Mouse (Mus musculus): ENCODE data around the gene Tgfa. TPM values are rescaled to one million over a fixed set of nuclear protein-coding genes. Genes with fewer than 3 reads are reported as not detected.

The Tgfa gene
- total RNA-seq (2021) = 1 to 10 TPM; 1.2 to 1.7 TPM
- long read RNA-seq, experiment 1 = 0 reads
- long read RNA-seq, experiment 2 = 0 reads

DNA sequence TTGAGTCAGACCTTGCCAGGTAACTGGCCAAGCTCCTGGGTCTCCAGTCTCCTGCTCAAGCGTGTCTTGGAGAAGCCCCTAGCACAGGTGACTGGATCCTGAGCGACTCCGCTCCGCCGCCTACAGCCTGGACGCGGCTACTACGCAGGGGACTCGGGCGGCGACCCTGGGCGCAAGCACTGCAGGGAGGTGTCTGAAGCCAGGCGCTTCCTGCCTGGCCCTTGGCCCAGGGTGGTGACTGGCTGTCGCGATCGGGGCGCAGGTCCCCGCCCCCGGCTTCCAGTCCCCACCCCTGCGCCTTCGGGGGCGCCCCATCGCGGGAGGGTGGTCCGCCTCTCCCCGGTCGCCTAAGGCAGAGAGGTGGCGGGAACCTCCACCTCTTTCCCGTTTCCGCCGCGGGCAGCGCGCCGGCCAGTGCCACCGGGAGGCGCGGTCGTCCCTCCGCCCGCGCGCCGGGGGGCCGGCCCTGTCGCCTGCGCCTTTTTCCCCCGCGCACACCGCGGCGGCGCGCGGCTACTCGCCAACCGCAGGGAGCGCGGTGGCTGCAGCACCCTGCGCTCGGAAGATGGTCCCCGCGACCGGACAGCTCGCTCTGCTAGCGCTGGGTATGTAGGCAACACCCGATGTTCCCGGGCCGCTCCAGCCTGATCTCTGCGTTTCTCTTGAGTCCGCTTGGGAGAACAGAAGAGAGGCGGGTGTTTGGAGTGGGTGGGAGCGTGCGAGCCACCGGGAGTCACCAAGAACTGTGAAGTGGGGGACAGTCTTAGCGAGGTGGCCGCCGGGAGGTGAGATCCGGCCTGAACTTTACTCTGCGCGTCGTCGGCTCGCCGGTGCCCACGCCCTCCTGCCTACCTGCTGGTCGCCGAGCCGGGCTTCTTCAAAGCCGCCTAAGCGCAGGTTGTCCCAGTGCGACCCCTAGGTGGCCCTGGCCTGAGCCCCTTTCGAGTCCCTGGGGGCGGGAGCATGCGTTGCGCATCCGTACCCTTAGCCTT, at the start of gene Tgfa:
Tgfa (plus strand) TSS at position 283 of the 992 bp plus-strand sequence.
- DNase-seq = peak; percentile 69 to 83

DNA sequence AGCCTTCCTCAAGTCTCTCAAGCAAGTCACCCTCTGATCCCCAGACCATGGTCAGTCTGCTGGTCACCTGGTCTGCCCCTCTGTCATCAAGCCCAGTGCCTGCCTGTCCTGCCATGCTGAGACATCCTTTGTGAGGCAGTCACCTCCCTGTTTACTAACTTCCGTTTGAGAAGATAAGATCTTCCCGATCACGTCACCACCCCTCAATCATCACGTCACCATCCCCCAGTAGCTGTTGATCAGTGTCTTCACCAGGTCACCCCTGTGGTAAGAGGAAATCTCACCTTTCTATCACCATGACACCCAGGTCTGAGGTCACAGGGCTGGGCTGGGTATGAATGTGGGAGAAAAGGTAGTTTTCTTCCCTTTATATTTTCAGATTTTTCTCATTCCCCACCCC, 46.5 kb upstream of the Tgfa start:
- DNase-seq = no peak

DNA sequence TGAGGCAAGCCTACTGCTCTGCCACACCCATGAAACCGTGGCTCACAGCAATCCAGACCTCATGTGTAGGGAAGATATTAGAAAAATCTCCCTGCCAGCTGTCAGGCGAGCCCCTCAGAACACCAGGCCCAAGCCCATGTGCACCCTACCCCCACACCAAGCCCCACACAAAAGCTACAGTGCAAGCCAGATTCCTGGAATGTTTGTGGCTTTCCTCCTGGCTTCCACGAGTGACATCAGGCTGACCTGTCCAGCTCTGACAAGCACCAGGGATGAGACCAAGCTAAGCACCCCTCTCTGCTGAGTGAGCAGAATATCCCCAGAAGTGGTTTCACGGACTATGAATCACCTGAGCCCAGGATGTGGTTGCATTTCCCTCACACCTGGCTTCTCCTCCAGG, 46.0 kb upstream of the Tgfa start:
- DNase-seq = no peak

DNA sequence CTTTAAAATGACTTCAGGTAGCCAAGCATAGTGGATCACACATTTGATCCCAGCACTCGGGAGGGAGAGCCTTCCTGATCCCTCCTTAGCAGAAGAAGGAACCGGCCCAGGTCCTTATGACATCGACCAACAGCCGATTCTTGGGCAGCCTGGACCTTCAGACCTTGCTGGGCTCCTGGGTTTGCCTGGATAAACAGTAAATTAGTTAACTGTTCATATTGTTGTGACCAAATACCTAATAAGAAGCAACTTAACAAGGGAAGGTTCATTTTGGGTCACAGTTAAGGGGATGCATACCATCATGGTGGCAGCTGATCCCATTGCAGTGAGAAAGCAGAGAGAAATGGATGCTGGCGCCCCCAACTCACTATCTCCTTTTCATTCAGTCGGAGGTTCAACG, 42.3 kb upstream of the Tgfa start:
- DNase-seq = no peak

DNA sequence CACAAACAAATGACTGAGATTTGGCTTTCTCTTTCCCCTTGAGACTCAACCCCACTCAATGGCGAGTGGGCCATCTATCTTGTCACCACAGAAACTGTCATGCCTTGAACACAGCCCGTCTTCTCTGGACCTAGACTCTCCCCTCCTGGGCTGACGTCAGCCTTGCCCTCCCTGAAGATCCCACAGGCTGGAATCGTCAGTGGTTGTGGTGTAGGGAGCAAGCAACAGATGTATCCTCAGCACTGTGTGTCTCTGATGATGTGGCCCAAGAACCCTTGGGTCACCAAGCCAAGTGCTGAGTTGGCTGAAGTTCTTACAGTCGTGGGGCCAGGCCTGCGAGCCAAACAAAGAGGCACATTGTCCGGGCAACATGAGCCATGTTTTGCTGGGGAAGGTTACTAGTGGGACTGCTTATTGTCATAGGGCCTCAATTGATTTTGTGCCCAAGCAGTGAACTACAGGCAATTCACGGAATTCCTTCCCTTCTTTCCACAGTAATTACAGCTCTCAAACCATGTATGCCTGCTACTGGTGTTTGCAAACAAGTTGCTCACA, 41.5 kb upstream of the Tgfa start:
- DNase-seq = peak; percentile 40 to 48

DNA sequence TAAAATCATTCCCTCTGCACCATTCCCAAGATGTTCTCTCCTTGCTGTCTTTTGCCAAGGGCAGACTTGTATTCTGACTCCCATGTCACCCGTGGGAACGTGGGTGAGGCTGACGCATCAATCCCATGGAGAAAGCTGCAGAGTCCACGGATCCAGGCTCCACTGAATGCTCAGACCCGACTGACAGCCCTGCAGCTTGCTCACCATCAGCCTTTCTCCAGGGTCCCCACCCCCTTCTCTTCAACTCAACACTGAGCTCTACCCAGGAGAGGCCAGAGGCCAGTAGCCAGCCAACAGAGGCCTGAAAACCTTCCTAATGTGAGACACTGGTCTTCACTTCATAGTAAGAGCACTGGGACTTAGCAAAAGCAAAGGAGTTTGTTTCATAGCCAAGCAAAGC, 41.0 kb upstream of the Tgfa start:
- DNase-seq = peak; percentile 2 to 8

DNA sequence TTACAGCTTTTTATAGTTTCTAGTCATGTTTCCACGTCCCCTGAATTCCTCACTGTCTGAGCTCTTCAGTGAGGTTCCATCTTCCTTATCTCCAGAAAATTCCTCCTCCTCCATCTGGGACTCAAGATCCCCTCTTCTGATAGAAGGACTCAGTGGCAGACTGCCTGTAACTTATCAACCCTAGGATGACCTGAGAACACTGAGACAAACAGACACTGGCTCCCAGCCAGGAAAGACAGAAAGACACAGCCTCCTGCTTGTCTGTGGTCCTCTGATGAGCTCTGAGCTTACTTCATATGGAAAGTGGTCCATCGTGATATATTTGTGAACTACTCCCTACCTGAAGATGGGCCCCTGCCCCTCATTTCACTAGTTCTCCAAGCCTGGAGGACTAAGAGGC, 40.5 kb upstream of the Tgfa start:
- DNase-seq = peak in 1 of 2 experiments; percentile 6

DNA sequence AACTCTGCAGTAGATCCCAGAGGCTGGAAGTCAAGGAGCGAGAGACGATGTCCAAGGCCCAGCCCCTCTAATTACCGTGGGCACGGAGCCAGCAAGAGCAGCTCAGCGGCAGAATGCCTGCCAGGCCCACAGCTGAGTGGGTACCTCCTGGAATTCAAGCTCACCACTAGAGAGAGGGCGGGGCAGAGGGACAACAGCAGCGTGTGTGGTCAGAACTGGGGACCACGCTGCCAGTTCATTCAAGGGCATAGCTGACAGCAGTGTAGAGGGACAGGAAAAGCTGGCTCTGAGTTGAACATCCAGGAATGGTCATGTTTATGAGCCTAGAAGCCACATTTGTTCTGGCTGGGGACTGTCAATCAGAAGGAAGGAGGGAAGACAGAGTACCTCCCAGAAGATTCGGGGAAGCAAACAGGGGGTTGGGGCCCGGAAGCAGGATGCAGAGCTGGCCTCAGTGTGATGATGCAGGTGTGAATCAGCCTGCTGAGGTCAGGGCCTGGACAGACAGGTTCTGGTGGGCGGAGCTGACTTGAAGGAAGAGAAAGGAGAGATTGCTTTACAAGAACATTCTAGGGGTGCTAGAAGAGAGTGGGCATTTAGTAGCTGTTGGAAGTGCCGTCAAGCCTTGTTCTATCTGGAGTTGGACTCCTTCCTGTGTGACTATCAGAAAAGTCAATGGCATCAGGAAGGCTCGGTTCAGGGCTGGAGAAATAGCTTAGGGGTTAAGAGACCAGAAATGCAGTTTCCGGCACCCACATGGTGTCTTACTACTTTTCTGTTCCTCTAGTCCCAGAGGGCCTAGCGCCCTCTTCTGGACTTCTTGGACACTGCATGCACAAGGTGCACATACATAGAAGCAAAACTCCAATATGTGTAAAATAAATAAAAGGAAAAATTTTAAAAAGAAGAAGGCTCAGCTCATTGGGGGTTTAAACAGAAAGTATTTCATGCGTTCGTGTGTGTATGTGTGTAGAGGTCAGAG, 37.5 kb upstream of the Tgfa start:
- no peak for DNase-seq

DNA sequence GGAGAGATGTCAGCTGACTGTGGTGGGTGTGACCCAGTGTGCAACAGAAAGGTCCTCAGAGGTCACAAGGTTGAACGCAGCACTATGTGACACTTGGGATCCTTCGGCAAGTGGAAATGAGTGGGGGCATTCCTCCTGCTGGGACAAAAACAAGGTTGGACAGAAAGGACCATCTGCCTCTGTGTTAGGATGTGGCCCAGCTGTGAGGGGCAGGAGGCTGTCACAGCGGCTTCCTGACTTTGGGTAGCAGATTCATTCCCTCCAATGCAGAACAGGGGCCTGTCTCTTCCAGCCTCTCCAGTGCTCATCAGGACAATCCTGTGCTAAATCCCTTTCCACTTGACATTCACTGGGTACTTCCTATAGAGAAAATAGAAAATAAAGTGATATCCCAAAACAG, 34.1 kb upstream of the Tgfa start:
- no peak for DNase-seq

DNA sequence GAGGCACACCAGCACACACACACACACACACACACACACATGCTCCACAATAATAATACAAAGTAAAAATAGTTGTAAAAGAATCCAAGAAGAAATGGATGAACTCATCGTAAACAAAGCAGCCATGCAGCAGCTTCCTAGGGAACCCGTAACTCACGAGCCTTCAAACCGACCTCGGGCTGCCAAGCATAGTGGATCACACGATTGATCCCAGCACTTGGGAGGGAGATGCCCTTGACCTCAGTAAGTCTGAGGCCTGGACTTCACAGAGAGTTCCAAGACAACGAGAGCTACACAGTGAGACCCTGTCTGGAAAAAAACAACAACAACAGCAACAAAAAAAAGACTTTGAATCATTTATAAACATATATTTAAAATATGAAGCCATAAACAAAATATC, 33.4 kb upstream of the Tgfa start:
- DNase-seq = no peak

DNA sequence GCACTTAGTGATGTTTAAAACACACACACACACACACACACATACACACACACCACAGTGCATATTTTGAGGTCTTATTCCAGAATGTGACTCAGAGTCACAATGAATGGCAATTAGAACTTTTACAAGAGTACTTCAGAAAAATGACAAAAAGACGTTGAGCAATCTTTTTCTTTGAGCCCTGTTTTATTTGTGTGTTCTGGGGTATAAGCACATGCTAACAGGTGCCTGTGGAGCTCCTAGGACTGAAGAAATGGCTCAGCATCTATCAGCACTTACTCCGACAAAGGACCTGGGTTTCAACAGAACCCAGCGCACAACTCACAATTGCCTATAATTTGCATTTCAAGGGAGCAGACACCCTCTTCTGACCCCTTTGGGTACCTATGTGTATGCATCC, 31.0 kb upstream of the Tgfa start:
- DNase-seq = no peak

DNA sequence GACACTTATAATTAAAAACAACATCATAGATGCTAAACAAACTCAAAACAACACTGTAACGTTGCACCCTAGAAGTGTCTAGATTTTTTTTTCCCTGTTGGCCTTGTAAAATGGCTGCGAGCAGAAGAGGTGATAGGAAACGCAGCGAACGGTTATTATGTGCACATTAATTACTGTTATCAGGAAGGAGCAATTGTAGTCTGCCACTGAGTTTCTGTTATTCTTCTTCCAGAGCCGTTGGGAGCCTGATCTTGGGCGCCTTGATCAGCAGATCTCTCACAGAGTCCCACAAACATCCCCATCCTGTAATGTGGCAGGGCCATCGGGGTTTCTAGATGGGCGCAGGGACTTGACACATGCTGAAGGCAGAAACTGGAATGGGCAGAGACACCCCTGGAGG, 28.6 kb upstream of the Tgfa start:
- no peak for DNase-seq

DNA sequence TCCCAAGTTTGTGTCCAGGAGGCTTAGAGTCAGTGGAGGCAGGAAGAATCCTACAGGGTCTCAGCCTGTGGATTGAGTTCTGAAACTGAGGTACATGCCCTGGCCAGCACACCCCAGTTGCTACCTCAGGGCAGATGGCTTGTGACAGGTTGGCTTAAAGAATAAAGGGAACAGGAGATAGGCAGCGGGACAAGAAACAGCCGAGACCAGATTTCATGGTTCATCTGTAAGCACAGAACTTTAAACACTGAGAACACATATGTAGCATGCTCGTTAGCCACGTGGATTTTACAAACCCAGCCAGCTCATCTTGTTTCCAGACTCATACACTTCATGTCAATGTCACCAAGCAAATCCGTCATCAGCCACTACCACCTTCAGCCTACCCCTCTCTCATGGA, 27.2 kb upstream of the Tgfa start:
- no peak for DNase-seq

DNA sequence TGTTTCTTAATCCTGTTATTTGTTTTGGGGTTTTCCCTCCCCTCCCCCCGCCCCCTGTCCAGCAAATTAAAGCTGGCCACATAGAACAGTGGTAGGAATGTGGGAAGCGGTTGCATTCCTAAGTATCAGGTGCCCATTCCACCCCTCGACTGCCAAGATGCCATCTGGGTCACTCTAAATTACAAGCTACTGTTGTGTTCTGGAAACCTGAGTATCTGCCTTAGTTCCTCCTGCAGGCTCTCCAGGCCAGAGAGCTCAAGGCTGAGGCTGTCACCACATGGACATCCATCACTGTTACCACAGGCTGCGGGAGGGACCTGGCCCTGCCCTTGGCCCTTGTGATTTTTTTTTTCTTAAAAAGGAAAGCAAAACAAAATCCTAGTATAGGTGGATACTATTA, 25.9 kb upstream of the Tgfa start:
- DNase-seq = no peak

DNA sequence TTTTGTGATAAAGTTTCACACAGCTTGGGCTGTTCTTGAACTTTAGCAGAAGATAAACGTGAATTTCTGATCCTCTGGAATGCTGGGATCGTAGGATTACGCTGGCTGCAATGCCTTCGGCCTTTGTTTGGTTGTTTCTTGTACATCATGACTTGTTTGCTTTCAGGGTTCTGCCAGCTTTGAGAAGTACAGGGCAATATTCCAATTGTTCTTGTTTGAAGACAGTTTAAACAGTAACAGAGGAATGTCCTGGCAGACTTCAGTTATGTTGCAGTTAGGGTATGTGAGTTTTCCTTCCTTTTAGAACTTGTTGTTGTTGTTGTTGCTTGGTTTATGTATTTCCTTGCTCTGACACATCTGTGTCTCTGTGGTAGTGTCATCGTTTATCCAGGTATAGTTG, 18.8 kb upstream of the Tgfa start:
- DNase-seq = no peak

DNA sequence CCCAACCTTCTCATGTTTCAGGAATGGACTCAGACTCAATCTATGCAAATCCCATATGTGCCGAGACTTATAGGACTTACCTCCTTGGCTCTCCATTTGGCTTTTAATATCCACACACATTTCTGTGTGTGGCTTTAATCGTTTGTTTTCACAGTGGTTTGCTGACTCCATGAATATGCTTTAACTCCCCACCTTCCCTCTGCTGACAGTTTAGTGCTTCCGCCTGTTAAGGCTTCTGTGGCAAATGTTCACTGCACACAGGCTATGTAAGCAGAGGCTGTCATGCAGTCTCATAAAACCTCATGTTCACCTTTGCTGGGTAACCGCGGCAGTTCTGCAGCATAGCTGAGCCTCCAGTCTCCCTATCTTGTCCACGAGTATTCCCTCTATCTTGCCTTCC, 18.3 kb upstream of the Tgfa start:
- no peak for DNase-seq

DNA sequence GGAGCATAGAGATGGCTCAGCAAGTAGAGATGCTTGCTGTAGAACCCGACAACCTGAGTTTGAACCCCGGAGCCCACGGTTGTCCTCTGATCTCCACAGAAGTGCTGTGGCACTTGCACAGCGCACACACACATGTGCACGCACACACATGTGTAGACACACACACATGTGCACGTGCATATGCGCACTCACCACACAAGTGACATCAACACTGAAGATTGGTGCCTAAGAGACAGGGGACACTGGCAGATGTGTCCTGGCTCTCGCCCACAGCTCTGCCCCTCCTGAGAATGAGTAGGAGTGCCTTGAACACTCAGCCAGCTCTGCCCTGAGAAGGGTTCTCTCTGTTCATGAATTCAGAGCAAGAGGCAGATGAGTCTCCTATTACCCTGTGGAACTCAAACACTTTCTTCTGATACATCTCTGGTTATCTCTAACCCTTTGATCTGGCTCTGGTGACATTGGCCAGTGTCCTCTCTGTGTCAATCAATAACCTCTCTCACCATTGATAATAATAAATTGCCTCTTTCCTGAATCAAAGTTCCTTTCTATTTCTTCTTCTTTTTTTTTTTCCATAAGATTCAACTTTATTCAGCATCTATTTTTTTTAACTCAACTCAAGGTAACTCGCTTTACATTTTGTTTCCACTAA, 17.6 kb upstream of the Tgfa start:
- DNase-seq = no peak

DNA sequence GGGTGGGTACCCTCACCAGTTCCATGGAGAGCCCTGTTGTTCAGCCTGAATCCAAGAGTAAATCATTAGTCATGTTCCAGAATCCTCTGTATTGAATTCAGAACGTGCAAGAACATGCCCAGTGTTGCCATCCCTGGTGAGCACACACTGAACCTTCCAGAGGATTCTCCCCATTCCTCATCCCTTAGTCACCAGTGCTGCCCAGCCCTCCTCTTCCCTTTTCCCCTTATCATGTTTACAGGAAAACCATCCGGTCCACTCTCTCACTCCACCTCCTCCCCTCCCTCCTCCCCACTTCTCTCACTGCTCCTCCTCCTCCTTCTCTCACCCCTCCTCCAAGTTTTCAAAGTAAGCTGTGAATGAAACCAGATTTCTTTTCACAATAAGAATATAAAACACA, 14.4 kb upstream of the Tgfa start:
- peak in 1 of 2 experiments; percentile 25 for DNase-seq

DNA sequence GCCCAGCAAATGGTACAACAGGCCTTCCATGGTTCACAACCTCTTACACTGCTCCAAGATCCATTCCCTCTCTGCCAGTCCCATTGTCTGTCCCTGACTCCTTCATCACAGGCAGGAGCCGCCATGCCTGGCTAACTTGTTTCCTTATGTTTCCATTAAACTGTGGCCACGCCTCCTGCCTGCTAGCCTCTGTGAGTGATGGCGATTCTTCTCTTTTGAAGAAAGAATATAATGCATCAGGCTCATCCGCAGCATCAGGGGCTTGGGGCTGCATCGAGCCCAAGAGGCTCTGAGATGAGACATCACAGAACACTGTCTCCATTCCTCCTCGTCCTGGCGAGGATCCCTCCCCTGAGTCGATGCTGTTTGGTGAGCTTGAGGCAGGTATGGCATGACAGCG, 13.0 kb upstream of the Tgfa start:
- no peak for DNase-seq

DNA sequence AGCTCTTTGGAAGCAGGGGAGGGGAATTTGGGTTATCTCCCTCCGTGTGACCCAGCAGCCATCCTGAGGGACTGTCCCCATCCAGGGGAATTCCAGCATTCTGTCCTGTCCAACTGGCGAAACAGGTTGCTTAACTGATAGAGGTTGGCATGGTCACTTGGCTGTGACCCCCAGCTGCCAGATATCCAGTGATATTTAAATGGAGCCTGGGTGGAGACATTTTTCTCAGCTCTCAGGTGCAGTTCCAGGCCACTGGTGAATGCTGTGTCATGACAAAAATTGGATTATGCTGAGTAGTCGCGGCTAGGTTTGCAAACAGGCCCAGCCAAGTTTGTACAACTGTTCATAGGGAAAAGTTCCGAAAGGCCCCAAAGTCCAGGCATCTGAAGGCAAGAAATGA, 12.4 kb upstream of the Tgfa start:
- no peak for DNase-seq

DNA sequence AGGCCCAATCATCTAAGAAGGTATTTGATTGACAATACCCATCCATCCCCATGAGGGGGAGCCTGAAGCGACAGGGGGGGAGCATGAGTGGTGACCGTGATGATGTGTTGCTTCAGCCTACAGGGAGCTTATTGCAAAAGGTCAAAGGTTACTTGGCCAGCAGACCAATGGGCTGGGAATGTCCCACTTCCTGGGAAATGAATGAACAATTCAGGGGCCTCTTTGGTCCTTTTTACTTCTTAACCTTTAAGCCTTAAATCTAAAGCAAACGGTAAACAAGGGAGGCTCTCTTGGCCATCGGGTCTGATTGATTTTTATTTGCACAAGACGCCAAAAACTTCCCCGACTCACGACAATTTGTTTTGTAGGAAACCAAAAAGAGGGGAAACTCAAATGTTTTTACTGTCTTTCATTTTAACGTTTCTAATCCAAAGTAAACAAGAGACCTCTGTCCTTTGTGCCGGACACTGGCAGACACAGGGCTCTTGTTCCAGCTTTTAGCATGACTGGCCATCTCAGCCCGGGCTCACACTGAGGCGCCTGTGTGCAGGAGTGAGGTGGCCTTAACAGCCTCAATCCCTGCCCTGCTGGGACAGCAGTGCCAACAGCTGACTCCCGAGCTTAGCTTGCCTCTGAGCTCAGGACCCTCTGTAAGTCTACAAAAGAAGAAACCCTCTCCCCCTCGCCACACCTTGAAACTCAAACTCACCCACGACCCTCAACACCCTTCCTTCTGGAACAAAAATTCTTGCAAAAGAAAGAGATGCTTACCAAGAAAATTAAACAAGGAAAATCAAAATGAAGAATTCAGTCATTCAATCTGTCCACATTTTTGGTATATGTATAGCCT, 8.7 kb upstream of the Tgfa start:
- DNase-seq = no peak

Data from heart, adult 18-20 months (tissue).